Mouse (Mus musculus) fat pad, adult 2 months (tissue): Measurements from ENCODE around the gene Prkcb.

Source experiments
- DNase-seq: peaks from one replicate; pipeline ENCODE4 v3.0.0-alpha.2; 2011; ENCODE audit warnings: low read depth, low spot score; ENCODE audit errors: extremely low read depth

Prkcb gene

DNA sequence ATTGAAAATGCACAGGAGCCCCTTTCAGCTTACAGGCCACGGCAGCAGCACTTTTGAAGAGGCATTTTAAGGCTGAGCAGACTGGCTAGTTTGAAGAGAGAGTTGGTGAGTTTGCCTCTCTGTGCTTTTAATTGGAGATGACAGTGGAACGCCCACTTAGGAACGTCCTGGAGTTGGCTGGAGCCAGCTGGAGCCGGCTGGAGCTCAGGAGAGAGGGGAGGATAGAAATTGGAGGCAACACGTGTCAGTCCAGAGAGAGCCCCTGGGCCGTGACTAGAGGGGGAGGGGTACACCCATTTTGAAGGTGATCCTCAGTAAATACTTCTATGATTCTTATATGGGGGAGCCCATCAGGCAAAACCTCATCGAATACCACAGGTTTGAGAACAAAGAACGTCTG, 287.0 kb downstream of the Prkcb start:
- no peak for DNase-seq

DNA sequence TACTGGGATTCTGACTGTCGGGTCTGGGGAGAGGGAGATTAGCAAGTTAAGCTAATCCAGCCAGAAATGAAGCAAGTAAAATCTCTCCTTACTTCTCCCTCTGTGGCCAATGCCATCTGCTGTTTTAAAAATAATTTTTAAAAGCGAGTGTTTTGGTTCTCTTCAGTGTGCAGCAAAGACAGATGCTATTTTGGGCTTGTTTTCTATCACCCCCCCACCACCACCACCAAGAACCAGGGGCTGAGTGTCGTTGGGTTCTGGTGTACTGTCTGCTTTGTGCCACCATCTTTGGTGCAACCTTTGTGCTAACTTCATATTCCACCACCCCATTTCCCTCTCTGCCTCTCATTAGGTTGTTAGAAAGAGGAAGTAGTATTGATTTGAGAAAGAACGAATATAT, 289.0 kb downstream of the Prkcb start:
- no peak for DNase-seq

- DNase-seq = no peak
Measured at GRCm38 (mm10) chr7:122579461-122580157, 291.1 kb downstream of the Prkcb start.

DNA sequence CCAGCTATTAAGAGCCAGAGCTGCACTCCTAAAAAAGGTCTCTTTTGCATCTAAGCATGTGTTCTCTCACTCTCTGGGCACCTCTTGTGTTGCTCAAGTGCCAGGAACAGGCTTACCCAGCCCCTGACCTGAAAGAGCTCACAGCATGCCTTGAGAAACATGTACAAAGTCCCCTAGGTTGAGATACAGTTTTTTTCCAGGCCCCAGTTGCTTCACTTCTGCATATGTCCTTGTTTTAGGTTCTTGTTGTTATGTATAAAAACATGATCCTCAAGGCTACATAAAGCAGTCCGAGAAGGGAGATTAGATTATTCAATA, 291.6 kb downstream of the Prkcb start:
- DNase-seq = no peak

GRCm38 (mm10) chr7:122584421-122585151, 296.0 kb downstream of the Prkcb start:
- DNase-seq = no peak

- no peak for DNase-seq
Measured at GRCm38 (mm10) chr7:122595897-122596296, 307.3 kb downstream of the Prkcb start.

- DNase-seq = no peak
Measured at GRCm38 (mm10) chr7:122596596-122597170, 308.1 kb downstream of the Prkcb start.

GRCm38 (mm10) chr7:122597313-122597712, 308.8 kb downstream of the Prkcb start:
- no peak for DNase-seq

DNA sequence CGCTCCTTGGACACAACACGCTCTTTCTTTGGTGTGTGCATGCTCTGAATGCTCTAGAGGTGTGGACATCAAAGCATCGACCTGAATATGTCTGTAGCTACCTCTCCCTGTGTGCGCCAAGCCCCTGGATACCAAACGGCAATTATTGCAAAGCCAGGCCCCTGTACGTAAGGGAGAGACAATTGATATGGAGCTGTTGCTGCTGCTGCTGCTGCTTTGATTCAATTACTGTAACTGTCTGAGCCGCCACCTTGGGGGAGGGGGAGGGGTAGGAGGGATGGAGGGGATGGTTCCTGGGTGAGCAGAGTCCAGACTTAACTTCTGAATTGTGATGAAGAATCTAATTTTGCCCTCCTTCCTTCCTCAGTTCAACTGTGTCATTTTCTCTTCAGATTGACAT, 312.3 kb downstream of the Prkcb start:
- no peak for DNase-seq

DNA sequence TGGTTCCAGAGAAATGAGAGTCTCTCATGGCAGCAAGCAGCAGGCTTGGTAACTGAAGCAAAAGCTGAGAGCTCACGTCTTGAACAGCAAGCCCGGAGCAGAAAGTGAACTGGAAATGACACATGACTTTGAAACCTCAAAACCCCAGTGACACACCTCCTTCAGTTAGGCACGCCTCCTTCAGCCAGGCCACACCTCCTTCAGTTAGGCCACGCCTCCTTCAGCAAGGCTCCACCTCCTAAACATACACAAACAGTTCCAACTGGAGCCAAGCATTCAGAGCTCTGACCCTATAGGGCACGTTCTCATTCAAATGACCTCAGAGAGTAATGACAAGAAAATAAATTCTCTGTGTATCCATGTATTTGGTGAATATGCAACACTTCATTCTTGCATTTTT, 316.5 kb downstream of the Prkcb start:
- no peak for DNase-seq

GRCm38 (mm10) chr7:122609420-122609819, 320.9 kb downstream of the Prkcb start:
- DNase-seq = no peak

DNA sequence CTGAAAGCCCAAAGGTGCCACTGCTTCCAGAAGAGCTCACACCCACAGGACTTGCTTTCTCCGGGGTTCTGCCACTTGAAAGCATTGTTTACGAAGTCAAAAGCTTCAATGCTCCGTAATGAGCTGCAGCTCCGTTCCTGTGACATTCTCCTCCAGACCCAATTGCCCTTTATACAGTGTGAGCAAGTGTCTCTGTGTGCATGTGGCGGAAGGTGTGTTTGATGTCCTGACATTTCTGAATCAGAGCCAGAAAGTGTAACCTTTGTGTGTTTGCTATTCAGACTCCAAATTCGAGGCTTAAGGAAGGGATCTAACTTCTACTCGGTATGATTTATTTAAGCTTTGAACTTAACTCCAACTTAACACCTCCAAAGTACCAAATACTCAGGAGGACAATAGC, 321.6 kb downstream of the Prkcb start:
- no peak for DNase-seq

- DNase-seq = no peak
Measured at GRCm38 (mm10) chr7:122613876-122614275, 325.3 kb downstream of the Prkcb start.

DNA sequence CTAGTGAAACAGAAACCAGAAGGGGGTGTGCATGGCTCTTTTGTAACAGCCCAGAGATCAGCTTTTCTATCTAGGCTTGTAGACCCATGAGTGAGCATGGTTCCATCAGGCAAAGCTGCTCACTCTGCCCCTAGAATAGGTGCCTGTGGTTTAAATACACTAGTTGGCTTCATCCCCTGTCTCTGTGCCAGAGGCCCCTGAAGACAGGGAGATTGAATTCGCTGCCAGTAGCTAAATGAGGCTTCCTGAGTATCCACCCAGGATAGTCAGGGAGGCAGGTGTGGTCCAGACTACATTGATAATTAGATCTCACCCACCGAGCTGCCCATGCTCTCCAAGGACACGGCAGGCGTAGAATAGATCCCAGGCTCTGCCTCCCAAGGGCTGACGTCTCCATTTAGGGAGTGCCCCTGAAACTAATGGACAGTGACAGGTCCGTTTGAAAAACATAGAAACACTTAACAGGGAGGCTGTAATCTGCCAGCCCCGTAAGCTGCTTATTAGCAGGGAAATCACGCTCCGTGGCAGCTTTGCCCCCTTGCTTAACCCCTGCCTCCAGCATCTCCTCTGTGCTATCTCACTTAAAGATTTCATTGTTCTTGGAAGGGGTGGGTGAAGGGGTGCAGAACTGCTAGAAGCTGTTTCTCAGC, 333.7 kb downstream of the Prkcb start:
- DNase-seq = no peak

- no peak for DNase-seq
Measured at GRCm38 (mm10) chr7:122623753-122624152, 335.2 kb downstream of the Prkcb start.

- DNase-seq = no peak
Measured at GRCm38 (mm10) chr7:122628050-122628449, 339.5 kb downstream of the Prkcb start.

GRCm38 (mm10) chr7:122630386-122630785, 341.8 kb downstream of the Prkcb start:
- DNase-seq = no peak

- DNase-seq = no peak
Measured at GRCm38 (mm10) chr7:122631151-122631550, 342.6 kb downstream of the Prkcb start.

DNA sequence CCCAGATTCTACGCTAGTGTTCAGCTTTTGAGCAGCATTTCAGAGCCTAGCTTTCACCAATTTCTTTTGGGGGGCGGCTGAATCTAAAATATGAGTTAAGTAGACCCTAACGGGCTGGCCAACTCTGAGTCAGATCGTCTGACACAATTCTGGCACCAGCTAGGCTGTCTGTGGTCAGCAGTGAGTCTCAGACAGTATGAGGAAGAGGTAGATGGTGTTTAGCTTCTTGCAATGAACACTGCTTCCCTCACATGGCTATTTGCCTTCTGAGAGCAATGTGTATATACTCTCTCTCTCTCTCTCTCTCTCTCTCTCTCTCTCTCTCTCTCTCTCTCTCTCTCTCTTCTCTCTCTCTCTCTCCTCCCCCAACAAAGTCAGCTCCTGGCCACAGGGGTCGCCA, 344.4 kb downstream of the Prkcb start:
- DNase-seq = no peak

DNA sequence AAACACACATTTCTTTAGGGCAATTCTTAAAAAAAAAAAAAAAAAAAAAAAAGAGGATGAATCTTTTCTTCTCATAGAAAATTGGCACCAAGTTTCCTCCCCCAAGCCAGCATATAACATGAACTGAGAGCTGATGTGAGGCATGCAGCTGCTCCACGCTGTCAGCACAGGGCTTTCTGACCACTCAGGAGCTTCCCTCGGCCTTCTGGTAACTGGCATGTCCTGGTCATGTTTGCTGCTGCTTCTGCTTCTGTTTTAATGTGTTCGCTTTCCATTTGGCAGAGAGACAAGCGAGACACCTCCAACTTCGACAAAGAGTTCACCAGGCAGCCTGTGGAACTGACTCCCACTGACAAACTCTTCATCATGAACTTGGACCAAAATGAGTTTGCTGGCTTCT, 344.9 kb downstream of the Prkcb start:
- DNase-seq = no peak

GRCm38 (mm10) chr7:122643676-122644075, 355.1 kb downstream of the Prkcb start:
- DNase-seq = no peak

DNA sequence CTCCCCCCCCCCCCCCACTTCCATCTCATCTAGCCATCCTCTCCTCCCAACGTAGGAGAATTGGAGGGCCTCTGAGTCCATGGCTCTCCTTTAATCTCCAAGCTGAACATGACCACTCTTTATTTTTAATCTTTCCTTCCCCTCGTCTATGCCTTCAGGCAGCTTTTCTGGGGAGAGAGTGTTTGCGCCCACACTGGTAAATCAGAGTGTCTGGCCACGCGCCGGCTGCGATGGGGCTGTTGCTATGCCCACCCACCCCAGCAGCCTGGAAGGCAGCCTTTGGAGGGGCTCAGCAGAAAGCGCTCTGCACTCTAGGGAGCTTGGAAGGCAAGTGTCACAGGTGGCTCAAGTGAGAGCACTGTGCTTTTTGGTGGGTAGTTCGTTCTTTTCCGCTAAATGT, 360.8 kb downstream of the Prkcb start:
- no peak for DNase-seq
